Mouse (Mus musculus): ENCODE data around the gene Pld6.
"Not testable (repeated sequence)": the region's sequence is repeated elsewhere in the genome, so short reads cannot be mapped to it uniquely, and the experiment has no call there.

GRCm38 (mm10) chr11:59735938-59736337, 51.5 kb downstream of the Pld6 start:
- not testable (repeated sequence) for TF ChIP-seq CTCF (IDR thresholded peaks at IDR 0.05); POLR2A (IDR thresholded peaks at IDR 0.05; ENCODE audit: insufficient read depth, low read depth, low read length); EP300 (IDR thresholded peaks at IDR 0.05; ENCODE audit: insufficient read depth, low read depth, low read length)

All from heart, adult 2 months (tissue).